Mouse (Mus musculus) midbrain, postnatal 0 days (tissue): ENCODE measurements around the gene Spop. TPM values are rescaled to one million over a fixed set of nuclear protein-coding genes. Genes with fewer than 3 reads are reported as not detected.

ENCODE experiments used
- ATAC-seq: fragments of 200-750 bp; cut with Nextera tagmentation; 2 replicates; pipeline ENCODE4 v1.8.0; 2017; ENCODE audit warnings: moderate number of reproducible peaks, mild to moderate bottlenecking, moderate TSS enrichment, moderate library complexity; ENCODE audit not compliant: low FRiP score
- DNase-seq: peaks from one replicate; pipeline ENCODE4 v3.0.0-alpha.2; 2015; ENCODE audit warnings: low spot score
- H3K27ac ChIP-seq: fragments of 300-500 bp; sonication (generic); 2 replicates; pipeline ENCODE4 v1.5.1; 2014; ENCODE audit warnings: low read depth, mild to moderate bottlenecking, low read length, mixed read lengths
- H3K27me3 ChIP-seq: fragments of 300-500 bp; sonication (generic); 2 replicates; pipeline ENCODE4 v1.6.1; 2014; ENCODE audit warnings: low read length, control low read depth, mixed read lengths; ENCODE audit not compliant: insufficient read depth
- H3K36me3 ChIP-seq: fragments of 300-500 bp; sonication (generic); 2 replicates; pipeline ENCODE4 v1.6.1; 2014; ENCODE audit warnings: low read length, control low read depth, mixed read lengths; ENCODE audit not compliant: insufficient read depth
- H3K4me1 ChIP-seq: fragments of 300-500 bp; sonication (generic); 2 replicates; pipeline ENCODE4 v1.6.1; 2014; ENCODE audit warnings: mild to moderate bottlenecking, control low read depth, antibody characterized with exemption, low read length, mixed read lengths; ENCODE audit not compliant: insufficient read depth
- H3K4me2 ChIP-seq: fragments of 300-500 bp; sonication (generic); 2 replicates; pipeline ENCODE4 v1.6.1; 2014; ENCODE audit warnings: low read depth, mild to moderate bottlenecking, low read length, mixed read lengths; ENCODE audit not compliant: poor library complexity, severe bottlenecking
- H3K4me3 ChIP-seq: fragments of 300-500 bp; sonication (generic); 2 replicates; pipeline ENCODE4 v1.5.1; 2014; ENCODE audit warnings: low read depth, mild to moderate bottlenecking, low read length, moderate library complexity
- H3K9ac ChIP-seq: fragments of 300-500 bp; sonication (generic); replicated peaks from 2 replicates; pipeline ENCODE4 v1.6.1; 2014; ENCODE audit warnings: mild to moderate bottlenecking, low read length, moderate library complexity, mixed read lengths; ENCODE audit not compliant: poor library complexity, severe bottlenecking
- H3K9me3 ChIP-seq: fragments of 300-500 bp; sonication (generic); 2 replicates; pipeline ENCODE4 v1.6.1; 2016; ENCODE audit warnings: low read length, control low read depth
- CTCF ChIP-seq: IDR thresholded peaks from 2 replicates; pipeline ENCODE4 v1.5.1; 2016; ENCODE audit warnings: antibody characterized with exemption, mild to moderate bottlenecking
- WGBS: fragments of 180-500 bp; shearing (Covaris S2); extraction: QIAGEN DNeasy Blood & Tissue Kit; methylation state at CpG from one replicate; pipeline ENCODE4 v1.1.7; 2014; 5-methylcytosine and 5-hydroxymethylcytosine counted together
- polyA plus RNA-seq: library from polyadenylated mRNA; unstranded; fragments of >200 nt; fragmentation: Nextera tagmentation; extraction: Ambion mirVana; gene quantifications from 2 replicates; pipeline ENCODE4 v1.2.1, GENCODE M21; 2015
- total RNA-seq: library from RNA; depleted of rRNA; stranded (reverse); fragments of >200 nt; gene quantifications from 2 replicates; pipeline ENCODE4 v1.2.3, GENCODE M21; 2014

Spop gene
- total and polyA plus RNA-seq, 2 experiments from 2014 or later = 54.3 to 231 TPM

- no peak for DNase-seq
- no peak for ATAC-seq
- no peak for TF ChIP-seq CTCF
- Histone ChIP-seq H3K27ac (no peak overlapping the region), H3K9me3 (no peaks in the 10 kb centered on the region), H3K4me3 (no peak overlapping the region), H3K36me3 (no peaks in the 10 kb centered on the region), H3K9ac (no peak overlapping the region), H3K27me3 (peaks cover 18% of the 10 kb centered on the region), H3K4me1 (no peaks in the 10 kb centered on the region), H3K4me2 (peak overlapping the region; percentile 85)
- WGBS = 82% methylated on average over 6 of the region's 6 CpGs
These were observed 98.5 kb downstream of the Spop start for GRCm38 (mm10) chr11:95512383-95512782.

- Histone ChIP-seq H3K9ac (peak overlapping the region; percentile 66), H3K4me2 (peak overlapping the region; percentile 85), H3K27me3 (peaks cover 18% of the 10 kb centered on the region), H3K4me3 (peak overlapping the region; percentile 51), H3K4me1 (no peaks in the 10 kb centered on the region), H3K27ac (no peak overlapping the region), H3K36me3 (no peaks in the 10 kb centered on the region), H3K9me3 (no peaks in the 10 kb centered on the region)
- WGBS = under 1% methylated on average over 50 of the region's 66 CpGs
- DNase-seq (no peak), ATAC-seq (peak; percentile 29; the same call in 1 of the 2 replicates)
- TF ChIP-seq CTCF = no peak
These were observed 99.8 kb downstream of the Spop start for GRCm38 (mm10) chr11:95513461-95514297.

GRCm38 (mm10) chr11:95514298-95514861, 100.5 kb downstream of the Spop start, which contains the start of gene Nxph3:
TSS of gene Nxph3 (minus strand) at chr11:95514570.
- H3K9ac ChIP-seq = peak within 1 kb of the TSS; percentile 66
- H3K36me3 ChIP-seq = no peaks in the 10 kb centered on the region
- no peaks in the 10 kb centered on the region for H3K4me1 ChIP-seq
- 1% methylated on average over 53 of the region's 66 CpGs for WGBS
- H3K9me3 ChIP-seq = no peaks in the 10 kb centered on the region
- ATAC-seq (peak; percentile 29; the same call in 1 of the 2 replicates), DNase-seq (peak; percentile 46)
- peaks cover 18% of the 10 kb centered on the region for H3K27me3 ChIP-seq
- H3K27ac ChIP-seq = no peak within 1 kb of the TSS
- peak within 1 kb of the TSS; percentile 51 for H3K4me3 ChIP-seq
- peak; percentile 34; the same call in 1 of the 2 replicates for TF ChIP-seq CTCF
- peak within 1 kb of the TSS; percentile 85 for H3K4me2 ChIP-seq

GRCm38 (mm10) chr11:95515376-95516323, 101.8 kb downstream of the Spop start:
- 38% methylated on average over 17 of the region's 17 CpGs for WGBS
- TF ChIP-seq CTCF = no peak
- Histone ChIP-seq H3K36me3 (no peaks in the 10 kb centered on the region), H3K27me3 (peaks cover 18% of the 10 kb centered on the region), H3K4me1 (no peaks in the 10 kb centered on the region), H3K9ac (no peak overlapping the region), H3K9me3 (no peaks in the 10 kb centered on the region), H3K27ac (no peak overlapping the region), H3K4me2 (peak overlapping the region; percentile 85; the same call in 1 of the 2 replicates), H3K4me3 (no peak overlapping the region)
- no peak for ATAC-seq
- no peak for DNase-seq

GRCm38 (mm10) chr11:95516491-95516911, 102.6 kb downstream of the Spop start:
- WGBS = 8% methylated on average over 5 of the region's 5 CpGs
- DNase-seq (no peak), ATAC-seq (no peak)
- Histone ChIP-seq H3K9ac (no peak overlapping the region), H3K9me3 (no peaks in the 10 kb centered on the region), H3K36me3 (no peaks in the 10 kb centered on the region), H3K27me3 (peaks cover 18% of the 10 kb centered on the region), H3K4me3 (no peak overlapping the region), H3K4me2 (no peak overlapping the region), H3K27ac (no peak overlapping the region), H3K4me1 (no peaks in the 10 kb centered on the region)
- no peak for TF ChIP-seq CTCF
